Comparison of ENCODE assay signal across 12 mouse cellular contexts in genomic region chr11:19554316-19554946, GRCm38 (mm10).
DNase-seq lines count a peak whose midpoint lies in the region; ATAC-seq lines count a peak whose summit lies in the region.
"Had no signal": no experiment of that assay in that cellular context is flagged by ENCODE, and none has a peak within 500 bp of the region (broad histone marks: within the 10 kb centered on the region; RNA-seq: fewer than 3 reads in every experiment).

No protein-coding gene starts in this region.

- no peak overlapping the region for H3K4me3 ChIP-seq in forebrain, embryonic 15.5 days
- no peak overlapping the region for H3K4me3 ChIP-seq in midbrain, embryonic 11.5 days (ENCODE audit: low read depth, low read length)
- H3K4me3 ChIP-seq in kidney, embryonic 16.5 days (ENCODE audit: low read length) = no peak overlapping the region
- H3K4me3 ChIP-seq: megakaryocyte, embryonic 14.5 days had no signal

- no peaks in the 10 kb centered on the region for H3K9me3 ChIP-seq in forebrain, embryonic 15.5 days
- no peaks in the 10 kb centered on the region for H3K9me3 ChIP-seq in midbrain, embryonic 11.5 days (ENCODE audit: control insufficient read depth, low read length)
- no peaks in the 10 kb centered on the region for H3K9me3 ChIP-seq in kidney, embryonic 16.5 days (ENCODE audit: low read length)
- H3K9me3 ChIP-seq: megakaryocyte, embryonic 14.5 days had no signal

- DNase-seq in embryo, embryonic 11 days = peak; percentile 56
- DNase-seq in midbrain, embryonic 11.5 days (ENCODE audit: low spot score, missing footprints) = peak; percentile 91
- peak; percentile 62 for DNase-seq in retina, embryonic 14.5 days (ENCODE audit: low spot score)
- DNase-seq in frontal cortex, postnatal 25 days (ENCODE audit: low spot score in 2 of 2) = no peak
- DNase-seq in lung, postnatal 14 days = no peak
- DNase-seq: kidney, postnatal 10 days; right cerebral cortex, adult 18-20 months; thymus, postnatal 25 days had no signal

- H3K27me3 ChIP-seq in forebrain, embryonic 15.5 days = no peaks in the 10 kb centered on the region
- no peaks in the 10 kb centered on the region for H3K27me3 ChIP-seq in midbrain, embryonic 11.5 days (ENCODE audit: control insufficient read depth, insufficient read depth, low read length)
- no peaks in the 10 kb centered on the region for H3K27me3 ChIP-seq in kidney, embryonic 16.5 days (ENCODE audit: insufficient read depth, low read length)
- H3K27me3 ChIP-seq: megakaryocyte, embryonic 14.5 days had no signal

- H3K27ac ChIP-seq in forebrain, embryonic 15.5 days (replicated peaks) = peak overlapping the region; percentile 40
- H3K27ac ChIP-seq in midbrain, embryonic 11.5 days (ENCODE audit: low read depth, low read length) = no peak overlapping the region
- no peak overlapping the region for H3K27ac ChIP-seq in kidney, embryonic 16.5 days (ENCODE audit: low read length)
- H3K27ac ChIP-seq: liver, embryonic 14.5 days had no signal

- no peaks in the 10 kb centered on the region for H3K36me3 ChIP-seq in forebrain, embryonic 15.5 days
- H3K36me3 ChIP-seq in midbrain, embryonic 11.5 days (ENCODE audit: control insufficient read depth, insufficient read depth, low read length) = no peaks in the 10 kb centered on the region
- H3K36me3 ChIP-seq in kidney, embryonic 16.5 days (ENCODE audit: insufficient read depth, low read length) = no peaks in the 10 kb centered on the region

- peak; percentile 88 for ATAC-seq in forebrain, embryonic 15.5 days (replicated peaks)
- peak; percentile 88 for ATAC-seq in midbrain, embryonic 11.5 days (ENCODE audit: low FRiP score)
- ATAC-seq in kidney, embryonic 16.5 days (ENCODE audit: low FRiP score, low TSS enrichment) = no peak

- peaks cover 15% of the 10 kb centered on the region for H3K4me1 ChIP-seq in forebrain, embryonic 15.5 days
- peaks cover 5% of the 10 kb centered on the region; the same call in 1 of the 2 replicates for H3K4me1 ChIP-seq in midbrain, embryonic 11.5 days (ENCODE audit: control insufficient read depth, insufficient read depth, low read length)
- no peaks in the 10 kb centered on the region for H3K4me1 ChIP-seq in kidney, embryonic 16.5 days (ENCODE audit: insufficient read depth, low read length)
- H3K4me1 ChIP-seq: megakaryocyte, embryonic 14.5 days had no signal

- WGBS in forebrain, embryonic 15.5 days = 9% methylated on average over 9 of the region's 9 CpGs
- WGBS in midbrain, embryonic 11.5 days = 9% methylated on average over 9 of the region's 9 CpGs
- WGBS in kidney, embryonic 16.5 days = 69% methylated on average over 9 of the region's 9 CpGs

- peak overlapping the region; percentile 20 for H3K4me2 ChIP-seq in forebrain, embryonic 15.5 days (replicated peaks)
- H3K4me2 ChIP-seq in midbrain, embryonic 11.5 days = no peak overlapping the region; the same call in 1 of the 2 replicates
- no peak overlapping the region for H3K4me2 ChIP-seq in kidney, embryonic 16.5 days (replicated peaks; ENCODE audit: low read depth, low read length)

- H3K9ac ChIP-seq in forebrain, embryonic 15.5 days (replicated peaks) = peak overlapping the region; percentile 9; the same call in 1 of the 2 replicates
- H3K9ac ChIP-seq in midbrain, embryonic 11.5 days (ENCODE audit: low read length) = peak overlapping the region; percentile 7; the same call in 1 of the 2 replicates
- no peak overlapping the region for H3K9ac ChIP-seq in kidney, embryonic 16.5 days (replicated peaks; ENCODE audit: low read length)
- H3K9ac ChIP-seq: liver, embryonic 14.5 days had no signal

Comparison
In these comparisons a context has a peak if more than half of its experiments do, and no peak if none do; other contexts are left out.
1. DNase-seq: peak in embryo, embryonic 11 days (single experiment), midbrain, embryonic 11.5 days (single experiment) and retina, embryonic 14.5 days (single experiment); none in frontal cortex, postnatal 25 days (0 of 2) and lung, postnatal 14 days (single experiment).